Mouse (Mus musculus): Measurements from ENCODE around the gene Tbcc. TPM values are rescaled to one million over a fixed set of nuclear protein-coding genes. Genes with fewer than 3 reads are reported as not detected.

Tbcc gene
- 22.9 and 29.6 TPM in 2 replicates for polyA plus RNA-seq (2012; rRNA removed)

GRCm38 (mm10) chr17:46890116-46890815 lies at the start of gene Tbcc:
Gene Tbcc (plus strand): TSS chr17:46890684.

GRCm38 (mm10) chr17:46857903-46858748 lies 32.4 kb upstream of the Tbcc start, which contains the start of gene Bicral:
Gene Bicral (minus strand): TSS chr17:46858482.

GRCm38 (mm10) chr17:46910186-46910585 lies 19.7 kb downstream of the Tbcc start, which contains the start of gene Prph2:
Gene Prph2 (plus strand): TSS chr17:46910459.

Other genes starting within 250 kb of the Tbcc start
- gene Klc4, start 244.7 kb upstream of the Tbcc start, polyA plus RNA-seq (2012; rRNA removed) = 104 and 125 TPM in 2 replicates
- gene Mrpl2, start 244.5 kb upstream of the Tbcc start, polyA plus RNA-seq (2012; rRNA removed) = 114 and 139 TPM in 2 replicates
- 23.0 and 25.6 TPM in 2 replicates for gene Cul7, start 240.3 kb upstream of the Tbcc start, polyA plus RNA-seq (2012; rRNA removed)
- 35.6 and 39.8 TPM in 2 replicates for gene Rrp36, start 216.3 kb upstream of the Tbcc start, polyA plus RNA-seq (2012; rRNA removed)
- gene Mea1, start 211.9 kb upstream of the Tbcc start, polyA plus RNA-seq (2012; rRNA removed) = 74.0 and 78.7 TPM in 2 replicates
- 74.5 and 80.0 TPM in 2 replicates for gene Klhdc3, start 209.8 kb upstream of the Tbcc start, polyA plus RNA-seq (2012; rRNA removed)
- 49.5 and 53.3 TPM in 2 replicates for gene Ppp2r5d, start 185.6 kb upstream of the Tbcc start, polyA plus RNA-seq (2012; rRNA removed)
- 90.8 and 100 TPM in 2 replicates for gene Pex6, start 179.2 kb upstream of the Tbcc start, polyA plus RNA-seq (2012; rRNA removed)
- gene Gnmt, start 161.5 kb upstream of the Tbcc start, polyA plus RNA-seq (2012; rRNA removed) = 2.2 and 3.6 TPM in 2 replicates
- gene Cnpy3, start 138.5 kb upstream of the Tbcc start, polyA plus RNA-seq (2012; rRNA removed) = 33.1 and 38.2 TPM in 2 replicates
- 0.14 TPM in 1 of 2 replicates, not detected in the other for gene Ptcra, start 127.0 kb upstream of the Tbcc start, polyA plus RNA-seq (2012; rRNA removed)
- 173 and 174 TPM in 2 replicates for gene 2310039H08Rik, start 118.0 kb upstream of the Tbcc start, polyA plus RNA-seq (2012; rRNA removed)
- 12.5 and 14.0 TPM in 2 replicates for gene Rpl7l1, start 108.0 kb upstream of the Tbcc start, polyA plus RNA-seq (2012; rRNA removed)
- 9.0 and 9.2 TPM in 2 replicates for gene Bicral, start 32.2 kb upstream of the Tbcc start, polyA plus RNA-seq (2012; rRNA removed)
- not detected in 2 replicates for gene Prph2, start 19.8 kb downstream of the Tbcc start, polyA plus RNA-seq (2012; rRNA removed)
- 22.0 and 23.2 TPM in 2 replicates for gene Ubr2, start 119.9 kb downstream of the Tbcc start, polyA plus RNA-seq (2012; rRNA removed)